Comparison of ENCODE assay signal across 11 mouse cellular contexts in genomic region chr10:75635019-75635692, GRCm38 (mm10). TPM values are rescaled to one million over a fixed set of nuclear protein-coding genes. Genes with fewer than 3 reads are reported as not detected.
DNase-seq lines count a peak whose midpoint lies in the region; TF ChIP-seq lines count a peak whose summit lies in the region.
"Had no signal": no experiment of that assay in that cellular context is flagged by ENCODE, and none has a peak within 500 bp of the region (broad histone marks: within the 10 kb centered on the region; RNA-seq: fewer than 3 reads in every experiment).

No protein-coding gene starts in this region.

- no peak for TF ChIP-seq CTCF in gastrocnemius, adult 2 months (IDR thresholded peaks at IDR 0.05)
- TF ChIP-seq CTCF in testis, adult 2 months (IDR thresholded peaks at IDR 0.05; ENCODE audit: control insufficient read depth, insufficient read depth, insufficient replicate concordance, low read depth, low read length) = no peak

- intact Hi-C loops in gastrocnemius, adult 2 months (cut with DNase I) = loop anchor here (1.0 to 5.0 kb wide), 3 partner anchors 49 to 217 kb away; no protein-coding TSS in a partner anchor
- intact Hi-C loops in gastrocnemius, postnatal 14 days (cut with DNase I; ENCODE audit: low total_unique reads) = loop anchor here (2.0 kb wide), 1 partner anchor 48 kb away; no protein-coding TSS in a partner anchor

- no peaks in the 10 kb centered on the region for H3K27me3 ChIP-seq in testis, adult 2 months (ENCODE audit: control insufficient read depth, insufficient read depth, low read length)
- H3K27me3 ChIP-seq: embryonic facial prominence, embryonic 15.5 days had no signal

- no peaks in the 10 kb centered on the region for H3K36me3 ChIP-seq in testis, adult 2 months (ENCODE audit: control insufficient read depth, insufficient read depth, low read length)
- H3K36me3 ChIP-seq: embryonic facial prominence, embryonic 15.5 days; liver, embryonic 15.5 days had no signal

- H3K4me3 ChIP-seq in gastrocnemius, adult 2 months = no peak overlapping the region
- H3K4me3 ChIP-seq in testis, adult 2 months (ENCODE audit: control insufficient read depth, low read depth, low read length) = 0 out of 2 replicates have a peak overlapping the region, but pooled peaks have one; percentile 9
- H3K4me3 ChIP-seq: embryonic facial prominence, embryonic 15.5 days; left cerebral cortex, adult 2 months; liver, embryonic 15.5 days had no signal

- DNase-seq in adrenal gland, postnatal 14 days = peak; percentile 3
- no peak for DNase-seq in adrenal gland, postnatal 10 days
- DNase-seq in gastrocnemius, adult 2 months = peak; percentile 10
- DNase-seq in gastrocnemius, postnatal 14 days = no peak
- DNase-seq in testis, postnatal 14 days (ENCODE audit: low spot score) = no peak
- DNase-seq in lung, postnatal 25 days (ENCODE audit: low spot score) = no peak
- DNase-seq in embryo, embryonic 10 days (ENCODE audit: low spot score) = no peak

- no peak for TF ChIP-seq POLR2A in testis, adult 2 months (IDR thresholded peaks at IDR 0.05; ENCODE audit: control insufficient read depth, low read depth, low read length)

- peaks cover 19% of the 10 kb centered on the region for H3K4me1 ChIP-seq in testis, adult 2 months (ENCODE audit: control insufficient read depth, insufficient read depth, low read length)

- peak overlapping the region; percentile 10; the same call in 1 of the 2 replicates for H3K27ac ChIP-seq in gastrocnemius, adult 2 months
- H3K27ac ChIP-seq in testis, adult 2 months (ENCODE audit: control insufficient read depth, insufficient read depth, low read depth, low read length) = 0 out of 2 replicates have a peak overlapping the region, but pooled peaks have one; percentile 11
- H3K27ac ChIP-seq: embryonic facial prominence, embryonic 15.5 days; left cerebral cortex, adult 2 months had no signal

RNA-seq across cellular contexts. Expression of gene Susd2, which starts 8.7 kb away (rescaled TPM):
- 6.0 and 12.2 TPM in 2 replicates for total RNA-seq in adrenal gland, postnatal 14 days (2021)
- total RNA-seq in adrenal gland, postnatal 10 days (2021) = 1 to 10 TPM; 7.3 to 9.0 TPM
- total RNA-seq in gastrocnemius, adult 2 months (2021) = 1 to 10 TPM; 1.0 to 2.4 TPM
- total RNA-seq in gastrocnemius, postnatal 14 days (2021) = 1 to 10 TPM; 2.1 to 3.2 TPM
- polyA plus RNA-seq in testis, adult 2 months (2012; rRNA removed) = 4.0 and 4.7 TPM in 2 replicates

RNA-seq across cellular contexts. Expression of gene Ggt5, which starts 46.0 kb away (rescaled TPM):
- 6.2 and 8.0 TPM in 2 replicates for total RNA-seq in adrenal gland, postnatal 14 days (2021)
- total RNA-seq in adrenal gland, postnatal 10 days (2021) = 1 to 10 TPM; 7.3 to 8.3 TPM
- 1 to 10 TPM; 2.9 to 4.6 TPM for total RNA-seq in gastrocnemius, adult 2 months (2021)
- 1 to 10 TPM; 5.6 to 7.4 TPM for total RNA-seq in gastrocnemius, postnatal 14 days (2021)
- polyA plus RNA-seq in testis, adult 2 months (2012; rRNA removed) = 5.4 TPM in 2 replicates

Comparison
In these comparisons a context has a peak if more than half of its experiments do, and no peak if none do; other contexts are left out.
1. DNase-seq: peak in adrenal gland, postnatal 14 days (single experiment) and gastrocnemius, adult 2 months (single experiment); none in adrenal gland, postnatal 10 days (single experiment), gastrocnemius, postnatal 14 days (single experiment), testis, postnatal 14 days (single experiment), lung, postnatal 25 days (single experiment) and embryo, embryonic 10 days (single experiment).